Mouse (Mus musculus): Measurements from ENCODE around the gene F10.

The F10 gene

DNA sequence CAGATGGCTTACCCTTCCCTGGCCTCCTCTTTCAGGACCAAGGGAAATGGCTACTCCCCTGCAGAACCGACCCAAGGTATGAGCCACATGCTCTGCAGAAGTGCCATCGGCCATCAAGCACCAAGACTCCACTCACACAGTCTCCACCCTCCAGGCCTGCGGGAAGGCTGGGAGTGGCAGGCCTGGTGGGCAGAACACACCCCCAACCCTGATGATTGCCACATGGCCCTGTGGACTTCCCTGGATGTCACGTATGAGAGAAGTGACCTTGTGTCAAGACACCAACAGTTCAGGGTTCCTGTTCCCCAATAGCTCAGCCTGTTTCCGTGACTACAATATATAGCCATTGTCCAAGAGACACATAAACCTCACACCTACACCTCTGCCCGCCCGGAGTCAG is at the start of gene F10:
Gene F10, plus strand, starts transcription at position 294 of the 400 bp plus-strand sequence.
- no peak for DNase-seq

DNA sequence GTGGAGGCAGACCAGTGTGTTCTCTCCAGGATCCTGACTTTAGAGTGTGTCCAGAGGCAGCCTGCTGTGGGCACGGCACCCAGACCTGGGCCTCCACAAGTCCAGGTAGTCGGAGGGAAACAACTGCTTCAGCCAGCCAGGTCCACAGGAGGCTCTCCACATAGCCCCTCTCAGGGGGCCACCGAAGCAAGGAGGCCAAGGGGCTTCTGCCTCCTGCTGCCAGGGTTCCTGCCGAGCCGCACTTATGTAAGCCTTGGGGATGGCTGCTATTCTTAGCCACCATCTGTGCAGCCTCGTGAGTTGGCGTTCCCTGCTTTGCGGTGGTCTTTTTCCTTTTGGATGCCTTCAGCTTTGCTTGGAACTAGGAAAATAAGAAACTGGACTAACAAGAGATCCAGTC is 49.5 kb upstream of the F10 start:
- no peak for DNase-seq

DNA sequence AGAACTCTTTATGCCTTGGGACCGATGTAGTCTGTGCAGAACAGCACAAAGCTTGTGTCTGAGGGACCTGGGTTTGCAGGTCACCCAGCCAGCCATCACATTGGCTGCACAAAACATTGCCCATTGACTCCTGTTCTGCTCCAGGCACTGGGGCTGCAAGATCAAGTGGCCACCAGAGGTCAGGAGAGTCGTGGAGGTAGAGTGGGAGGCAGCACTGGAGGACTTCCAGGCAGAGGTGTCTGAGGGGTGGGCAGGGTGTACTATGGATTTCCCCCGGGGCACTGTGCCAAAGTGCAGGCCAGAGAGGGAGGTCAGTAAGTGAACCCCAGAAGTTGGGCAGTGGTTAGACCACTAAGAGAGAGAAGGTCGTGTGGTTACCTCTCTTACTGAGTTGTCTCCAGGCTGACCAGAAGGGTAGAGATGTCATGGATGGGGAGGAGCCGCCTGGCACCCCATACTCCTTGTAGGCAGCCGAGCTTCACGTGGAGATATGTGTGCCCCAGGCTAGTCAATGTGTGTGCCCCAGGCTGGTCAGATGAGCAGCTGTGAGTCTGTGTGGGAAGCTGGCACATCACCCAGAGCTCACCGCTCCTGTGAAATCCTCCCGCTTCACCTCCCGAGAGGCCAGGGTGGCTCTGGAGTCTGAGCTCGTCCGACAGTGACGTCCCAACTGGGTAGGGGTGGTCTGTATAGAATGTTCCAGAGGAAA is 48.2 kb upstream of the F10 start:
- peak; percentile 14 for DNase-seq

DNA sequence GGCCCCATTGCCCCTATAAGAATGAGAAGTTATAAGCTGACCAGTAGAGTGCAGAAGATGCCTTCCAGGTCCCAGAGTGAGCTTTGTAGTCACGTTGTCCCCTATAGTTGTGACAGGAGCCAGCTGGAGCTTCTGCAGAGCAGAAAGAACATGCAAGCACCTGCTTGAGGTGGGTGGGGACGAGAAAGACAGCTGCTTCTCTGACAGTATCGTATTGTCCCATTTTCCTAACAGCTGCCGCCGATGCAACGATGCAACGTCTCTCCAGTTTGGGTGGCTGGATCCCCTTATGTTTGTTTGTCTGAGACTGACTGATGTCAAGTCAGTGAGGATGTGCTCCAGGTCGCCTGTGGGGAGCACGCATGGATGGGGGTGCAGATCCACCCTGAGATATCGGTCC is 45.7 kb upstream of the F10 start:
- DNase-seq = no peak

DNA sequence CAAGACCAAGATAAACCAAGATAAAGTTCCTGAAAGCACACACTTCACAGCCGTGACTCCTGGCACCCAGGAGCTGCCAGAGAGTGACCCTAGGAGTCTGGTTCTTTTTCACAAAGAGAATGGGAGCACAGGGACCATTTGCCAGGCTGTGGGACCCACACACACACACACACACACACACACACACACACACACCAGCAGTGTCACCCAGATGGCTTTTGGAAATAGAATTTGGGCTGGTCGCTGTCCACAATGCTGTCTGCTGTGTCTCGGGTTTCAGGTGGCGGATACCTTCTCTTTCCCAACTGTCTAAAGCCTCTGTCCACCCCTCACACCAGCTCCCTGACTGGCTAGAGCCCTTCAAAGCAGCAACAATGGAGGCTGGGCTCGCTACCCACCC is 42.6 kb upstream of the F10 start:
- no peak for DNase-seq

DNA sequence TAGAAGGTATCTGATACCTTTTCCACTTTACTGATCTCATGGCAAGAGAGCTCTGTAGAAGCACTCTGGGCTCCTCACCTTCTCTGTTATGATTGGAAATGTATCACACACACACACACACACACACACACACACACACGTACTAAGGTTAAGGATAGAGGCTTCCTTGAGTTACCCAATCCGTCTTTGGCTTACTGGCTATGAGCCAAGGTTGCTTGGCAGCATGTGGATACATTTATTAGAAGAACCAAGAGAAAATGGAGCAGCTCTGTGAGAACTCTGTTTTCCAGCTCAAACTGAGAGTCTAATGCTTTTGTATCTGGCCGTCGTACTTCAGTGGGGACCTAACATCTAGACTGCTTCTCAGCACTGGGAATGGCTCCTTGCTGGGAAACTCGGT is 41.6 kb upstream of the F10 start:
- DNase-seq = no peak

DNA sequence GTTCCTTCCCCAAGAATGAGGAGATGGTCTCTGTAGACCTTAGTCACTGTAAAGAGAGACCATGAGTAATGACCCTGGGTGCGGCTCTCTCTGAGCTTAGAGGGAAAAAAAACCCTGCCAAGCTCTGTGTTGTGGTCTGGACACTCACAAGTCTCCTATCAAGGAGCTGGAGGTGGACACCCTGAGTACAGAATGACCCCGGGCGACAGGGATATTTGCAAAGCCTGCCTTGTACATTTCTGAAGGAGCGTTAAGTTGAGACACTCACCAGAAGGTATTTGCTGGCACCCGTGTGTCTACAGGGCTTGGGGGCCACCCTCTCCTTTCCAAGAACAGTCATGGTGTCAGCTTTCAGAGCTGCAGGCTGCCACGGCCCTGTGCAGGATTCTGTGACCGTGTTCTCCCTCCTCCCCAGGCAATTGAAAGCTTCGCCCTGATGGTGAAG is 40.3 kb upstream of the F10 start:
- DNase-seq = no peak

DNA sequence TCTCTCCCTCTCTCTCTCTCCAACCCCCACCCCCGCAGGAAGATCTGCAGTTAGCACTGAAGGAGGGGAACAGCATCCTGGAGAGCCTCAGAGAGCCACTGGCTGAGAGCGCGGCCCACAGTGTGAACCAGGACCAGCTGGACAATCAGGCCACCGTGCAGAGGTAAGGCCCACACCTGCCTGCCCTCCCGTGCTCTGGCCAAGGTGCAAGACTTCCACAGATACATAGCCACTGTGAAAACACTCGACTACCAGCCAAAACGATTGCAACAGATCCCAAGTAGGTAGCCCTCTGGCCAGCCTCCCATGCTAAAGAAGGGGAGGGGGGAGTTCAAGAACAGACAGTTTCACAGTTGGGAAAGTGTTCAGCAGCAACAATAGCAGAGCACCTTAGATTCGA is 38.8 kb upstream of the F10 start:
- DNase-seq = no peak

DNA sequence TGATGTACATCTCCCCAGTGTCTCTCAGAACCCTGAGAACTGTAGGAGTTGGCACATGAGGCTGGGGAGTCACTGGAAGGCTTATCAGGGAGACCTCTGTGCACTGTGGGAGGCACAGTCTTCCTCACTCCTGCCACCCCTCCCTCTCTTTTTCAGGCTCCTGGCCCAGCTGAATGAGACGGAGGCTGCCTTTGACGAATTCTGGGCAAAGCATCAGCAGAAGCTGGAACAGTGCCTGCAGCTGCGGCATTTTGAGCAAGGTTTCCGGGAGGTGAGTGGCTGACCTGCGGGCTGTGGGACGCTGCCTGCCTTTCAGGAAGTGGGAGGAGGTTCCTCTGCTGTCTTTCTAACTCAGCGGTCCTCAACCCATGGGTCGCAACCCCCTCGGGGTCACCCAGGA is 37.3 kb upstream of the F10 start:
- DNase-seq = no peak

DNA sequence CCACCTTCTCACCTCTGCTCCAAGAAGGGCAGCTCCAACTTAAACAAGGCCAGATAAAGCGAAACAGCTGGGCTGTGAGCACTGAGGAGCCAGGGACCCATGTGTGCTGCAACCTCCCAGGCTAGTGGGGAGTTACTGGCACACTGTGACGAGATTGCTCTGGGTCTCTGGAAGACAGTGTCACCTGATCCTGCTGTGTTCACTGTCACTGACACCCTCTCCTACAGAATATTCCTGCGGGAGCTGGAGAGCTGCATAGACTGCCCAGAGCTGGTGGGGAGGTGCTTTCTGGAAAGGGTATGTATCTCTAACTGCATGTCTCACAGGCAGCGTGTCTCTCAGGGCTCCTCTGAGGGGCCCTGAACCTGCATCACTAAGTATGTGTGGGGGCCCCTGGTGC is 29.6 kb upstream of the F10 start:
- DNase-seq = no peak

DNA sequence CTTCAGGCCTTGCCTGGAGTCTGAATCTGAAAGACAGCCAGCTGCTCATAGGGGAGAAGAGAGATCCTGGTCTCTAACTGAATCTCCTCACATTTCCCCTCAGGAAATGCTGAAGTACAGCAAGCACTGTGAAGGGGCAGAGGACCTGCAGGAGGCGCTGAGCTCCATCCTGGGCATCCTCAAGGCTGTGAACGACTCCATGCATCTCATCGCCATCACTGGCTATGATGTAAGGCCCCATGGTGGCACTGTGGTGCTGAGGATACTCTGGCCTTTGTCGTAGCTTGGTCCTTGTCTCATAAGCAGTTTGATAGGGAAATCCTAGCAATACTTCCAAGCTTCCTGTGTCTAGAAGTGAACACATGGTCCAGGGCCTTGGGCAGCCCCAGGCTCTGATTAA is 26.8 kb upstream of the F10 start:
- no peak for DNase-seq

DNA sequence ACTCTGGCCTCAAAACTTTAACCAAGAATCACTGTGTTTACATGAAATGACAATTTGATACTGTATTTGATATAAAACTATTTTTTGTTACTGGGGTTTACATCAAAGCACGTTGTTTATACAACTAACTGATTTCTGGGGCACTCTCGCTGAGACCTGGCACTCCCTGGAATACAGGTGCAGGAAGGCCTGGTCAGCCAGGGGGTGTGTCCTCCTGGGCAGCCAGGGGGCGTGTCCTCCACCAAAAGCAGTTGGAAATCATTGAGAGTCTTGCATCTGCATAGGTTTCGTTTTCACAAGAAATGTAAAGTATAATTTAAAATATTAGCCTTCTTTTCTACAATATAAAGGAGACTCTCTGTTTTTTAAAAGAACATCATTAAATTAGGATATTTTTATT is 17.5 kb upstream of the F10 start:
- DNase-seq = no peak

DNA sequence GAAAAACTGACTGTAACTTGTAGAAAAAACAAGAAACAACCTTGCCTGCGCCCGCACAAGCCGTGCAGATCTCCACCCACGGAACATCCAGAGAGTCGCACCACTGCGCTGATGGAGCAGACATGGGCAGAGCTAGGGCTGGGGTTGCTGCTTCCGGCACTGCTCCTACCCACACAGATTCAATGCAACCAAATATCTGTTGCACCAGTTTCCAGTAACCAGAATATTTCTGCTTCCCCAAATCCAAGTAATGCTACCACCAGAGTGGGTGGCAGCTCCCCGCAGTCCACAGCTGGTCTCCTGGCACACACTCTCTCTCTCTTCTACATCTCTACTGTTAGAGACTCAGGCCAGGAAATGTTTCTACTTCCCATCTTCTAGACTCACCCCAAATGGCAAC is 15.3 kb upstream of the F10 start:
- no peak for DNase-seq

DNA sequence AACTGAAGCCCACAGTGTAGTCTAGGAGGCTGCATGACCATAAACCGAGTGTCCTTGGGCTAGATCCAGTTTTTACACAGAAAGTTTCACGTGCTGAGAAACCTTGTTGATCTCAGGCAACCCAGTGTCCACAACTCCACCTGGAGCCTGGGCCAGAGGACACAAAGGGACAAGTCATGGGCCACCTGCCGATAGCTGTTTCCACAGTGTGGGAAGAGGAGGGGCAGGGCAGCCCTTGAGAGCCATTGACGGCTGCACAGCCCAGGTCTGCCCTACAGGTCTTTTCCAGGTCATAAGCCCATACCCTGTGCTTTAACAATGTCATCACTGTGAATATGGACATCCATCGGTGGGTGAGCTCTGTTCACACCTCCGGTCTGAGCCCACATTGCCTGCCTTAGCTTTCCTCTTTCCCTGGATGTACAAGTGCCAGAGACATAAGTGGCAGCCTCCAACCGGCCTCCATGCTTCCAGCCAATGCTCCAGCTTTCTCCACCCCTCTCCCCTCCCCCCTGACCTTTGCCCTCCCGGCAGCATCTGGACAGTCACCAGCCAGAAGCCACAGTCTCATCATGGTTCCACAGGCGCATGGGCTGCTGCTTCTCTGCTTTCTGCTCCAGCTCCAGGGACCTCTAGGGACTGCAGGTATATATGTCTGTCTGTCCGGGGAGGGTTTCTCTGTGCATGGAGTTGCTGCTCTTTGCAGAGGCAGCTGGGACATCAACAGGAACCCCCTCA is 11.5 kb upstream of the F10 start, which contains the start of gene F7:
Gene F7, plus strand, starts transcription at position 548 of the 738 bp plus-strand sequence.
- no peak for DNase-seq

DNA sequence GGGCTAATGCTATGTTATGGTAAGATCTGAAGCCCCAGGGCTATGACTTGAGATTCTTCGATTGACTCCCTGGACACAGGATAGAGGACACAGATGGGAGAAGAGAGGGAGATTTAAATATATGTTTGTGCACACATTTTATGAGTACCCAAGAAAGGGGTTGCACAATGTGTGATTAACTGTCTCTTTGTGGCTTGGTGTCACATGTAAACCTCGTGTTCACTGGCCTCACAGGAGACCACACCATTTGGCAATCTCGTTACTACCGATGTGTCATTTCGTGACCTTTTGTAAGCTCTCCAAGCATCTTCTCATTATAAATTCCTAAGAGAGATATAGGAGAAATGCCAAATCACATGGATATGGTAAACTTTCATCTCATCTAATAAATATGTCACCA is 9.5 kb upstream of the F10 start:
- DNase-seq = no peak

DNA sequence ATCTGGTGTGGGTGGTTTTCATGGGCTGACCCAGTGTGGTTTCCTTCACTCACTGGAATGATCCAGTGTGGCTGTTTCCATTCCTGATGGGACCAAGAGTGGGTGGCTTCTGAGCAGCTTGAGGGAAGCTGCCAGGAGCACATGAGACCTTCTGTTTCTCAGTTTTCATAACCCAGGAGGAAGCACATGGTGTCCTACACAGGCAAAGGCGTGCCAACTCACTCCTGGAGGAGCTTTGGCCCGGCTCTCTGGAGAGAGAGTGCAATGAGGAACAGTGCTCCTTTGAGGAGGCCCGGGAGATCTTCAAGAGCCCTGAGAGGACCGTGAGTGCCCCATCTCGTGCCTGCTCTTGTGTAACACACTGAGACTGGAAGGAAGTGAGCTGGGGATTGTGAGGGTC is 8.6 kb upstream of the F10 start:
- DNase-seq = no peak

DNA sequence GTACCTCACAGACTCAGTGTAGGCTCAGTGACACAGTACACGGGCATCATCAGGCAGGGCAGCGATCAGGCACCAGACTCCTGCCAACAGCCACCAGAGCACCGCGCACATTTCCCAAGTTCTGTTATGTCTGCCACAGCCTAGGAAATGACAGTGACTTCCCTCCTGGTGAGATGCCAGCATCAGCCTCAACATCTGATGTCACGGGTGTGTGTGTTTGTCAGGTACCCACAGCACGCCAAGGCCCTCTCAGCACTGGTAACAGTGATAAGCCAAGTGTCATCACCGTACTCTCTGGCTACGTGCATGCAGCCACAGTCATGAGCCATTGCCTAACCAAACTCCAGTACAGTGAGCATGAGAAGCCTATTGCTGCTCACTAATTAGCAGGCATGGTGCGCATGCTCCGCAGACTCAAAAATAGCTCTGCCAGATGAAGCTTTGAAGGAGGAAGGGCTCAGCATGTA is 729 bp upstream of the F10 start:
- DNase-seq = no peak

DNA sequence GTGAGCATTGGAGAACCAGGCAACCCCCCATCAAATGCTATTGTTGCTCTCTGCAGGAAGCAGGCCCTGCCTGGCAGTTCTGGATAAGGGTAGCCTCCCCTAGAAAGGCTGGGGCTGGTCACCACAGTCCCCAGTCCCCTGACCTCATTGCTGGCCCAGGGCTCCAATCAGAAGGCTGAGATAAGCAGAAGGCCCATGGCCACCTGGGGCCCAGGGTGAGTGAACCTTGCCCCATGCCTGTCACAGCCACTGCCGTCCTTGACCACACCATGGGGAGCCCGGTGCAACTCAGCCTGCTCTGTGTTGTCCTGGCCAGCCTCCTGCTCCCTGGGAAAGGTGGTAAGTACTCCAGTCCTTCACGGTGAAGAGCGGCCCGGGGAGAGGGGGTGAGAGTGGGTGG is 461 bp downstream of the F10 start:
- no peak for DNase-seq

DNA sequence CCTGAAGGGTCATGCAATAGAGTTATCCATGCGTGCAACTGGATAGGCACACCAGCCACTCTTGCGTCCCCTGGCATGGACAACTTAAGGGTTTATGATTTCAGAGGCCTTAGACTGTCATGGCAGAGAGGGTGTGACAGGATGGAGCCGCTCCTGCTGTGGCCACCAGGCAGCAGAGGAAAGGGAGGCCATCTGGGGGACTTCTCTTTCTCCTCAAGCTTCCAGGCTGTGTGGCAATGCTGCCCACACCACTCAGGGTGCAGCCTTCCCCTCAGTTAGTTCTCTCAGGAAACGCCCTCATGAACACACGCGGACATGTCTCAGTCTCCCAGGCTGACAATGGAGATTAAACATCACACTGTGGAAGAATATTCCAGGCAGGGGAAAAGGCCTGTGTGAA is 1.9 kb downstream of the F10 start:
- DNase-seq = no peak

DNA sequence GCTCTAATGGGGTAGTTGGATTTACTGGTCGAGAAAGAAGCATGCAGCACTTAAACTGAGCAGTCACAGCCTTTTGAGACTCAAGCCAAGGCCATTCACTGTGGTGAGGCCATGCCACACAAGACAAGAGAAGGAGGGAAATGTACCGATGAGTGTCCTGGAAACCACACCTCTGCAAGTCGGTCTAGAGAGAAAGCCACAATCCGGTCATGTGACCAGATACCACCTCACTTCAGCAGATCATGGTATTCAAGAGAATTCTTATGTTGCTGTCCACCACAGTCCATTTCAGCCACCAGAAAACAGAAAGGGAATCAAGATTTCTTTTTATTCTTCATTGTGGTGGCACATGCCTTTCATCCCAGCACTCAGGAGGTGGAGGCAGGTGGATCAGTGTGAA is 4.4 kb downstream of the F10 start:
- DNase-seq = no peak

DNA sequence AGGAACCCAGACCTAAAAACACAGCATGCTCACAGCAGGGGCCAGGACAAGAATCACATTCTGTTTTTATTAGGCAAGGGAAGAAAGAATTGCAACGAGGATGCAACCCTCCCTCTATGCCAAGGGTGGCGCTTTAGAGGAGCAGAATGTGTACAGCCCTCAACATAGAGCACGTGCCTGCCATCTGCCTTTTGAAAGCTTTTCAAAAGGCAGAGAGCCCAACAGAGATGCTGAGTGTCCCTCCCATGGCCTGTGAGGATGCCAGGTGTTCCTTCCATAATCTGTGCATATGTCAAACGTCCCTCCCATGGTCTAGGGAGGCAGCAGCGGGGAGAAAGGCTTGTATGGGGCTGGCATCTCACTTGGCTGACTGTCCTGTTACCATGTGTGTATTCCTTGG is 10.5 kb downstream of the F10 start:
- DNase-seq = no peak

DNA sequence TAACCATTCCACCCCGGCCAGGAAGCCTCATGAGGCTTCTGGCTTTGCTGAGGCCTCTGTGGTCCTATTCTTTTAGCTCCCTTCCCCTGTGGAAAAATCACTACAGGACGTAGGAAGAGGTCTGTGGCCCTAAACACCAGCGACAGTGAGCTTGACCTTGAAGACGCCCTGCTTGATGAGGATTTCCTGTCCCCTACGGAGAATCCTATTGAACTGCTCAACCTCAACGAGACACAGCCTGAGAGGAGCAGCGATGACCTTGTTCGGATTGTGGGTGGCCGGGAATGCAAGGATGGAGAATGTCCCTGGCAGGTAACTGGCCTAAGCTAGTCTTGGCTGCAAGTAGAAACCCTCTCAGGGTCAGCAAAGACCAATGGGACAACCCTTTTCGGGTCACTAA is 13.4 kb downstream of the F10 start:
- DNase-seq = no peak

DNA sequence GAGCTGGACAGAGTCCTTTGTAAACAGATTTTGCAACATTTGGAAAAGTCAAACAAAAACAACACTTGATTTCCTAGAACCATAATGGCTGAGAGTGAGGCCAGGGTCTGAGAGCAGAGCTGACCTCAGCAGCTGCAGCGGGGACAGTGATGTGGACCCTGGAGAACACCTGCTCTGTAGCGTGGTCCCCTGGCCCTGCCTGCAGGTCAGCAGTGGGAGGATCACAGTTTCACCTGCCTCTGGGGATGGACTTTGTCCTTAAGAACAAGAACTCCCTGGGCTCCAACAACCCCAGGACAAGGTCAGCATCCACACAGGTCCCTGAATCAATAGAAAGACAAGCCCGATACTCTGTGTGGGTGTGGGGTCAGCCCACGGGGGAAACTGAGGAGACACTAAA is 20.2 kb downstream of the F10 start:
- no peak for DNase-seq

DNA sequence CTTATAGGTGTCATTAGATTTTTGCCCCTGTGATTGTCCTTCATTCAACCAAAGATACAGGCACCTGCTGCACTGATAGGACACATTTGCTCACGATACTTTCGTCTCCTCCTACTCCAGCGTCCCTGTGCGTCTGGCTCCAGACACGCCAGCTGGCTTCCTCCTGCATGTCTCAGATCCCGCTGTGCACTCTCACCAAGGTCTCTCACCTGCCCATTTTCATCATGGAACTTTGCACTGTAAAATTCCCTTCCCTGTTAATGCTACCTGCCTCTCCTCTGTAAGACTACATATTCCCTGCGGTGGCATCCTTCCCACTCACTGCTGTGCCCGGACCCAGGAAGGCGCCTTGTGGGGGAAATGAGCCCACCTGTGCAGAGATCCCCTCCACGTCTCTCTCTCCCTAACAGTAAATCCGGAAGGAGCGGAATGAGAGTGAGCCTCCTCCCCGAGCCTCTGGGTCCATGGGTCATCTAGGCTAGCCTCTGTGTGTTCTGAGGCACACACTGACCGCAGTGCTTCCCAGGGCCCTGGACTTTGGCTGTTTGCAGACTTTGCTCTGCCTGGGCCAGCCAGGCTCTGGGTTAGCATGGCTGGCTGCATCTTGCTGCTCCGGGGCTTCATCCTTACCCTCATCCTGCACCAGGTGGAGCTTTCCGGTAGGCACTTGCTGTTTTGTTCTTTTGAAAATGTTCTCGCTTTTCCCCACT is 23.5 kb downstream of the F10 start, which contains the start of gene Proz:
Gene Proz, plus strand, starts transcription at position 474 of the 710 bp plus-strand sequence.
- no peak for DNase-seq

Measured in thymus, postnatal 14 days (tissue).